Mouse (Mus musculus) c-Kit-negative CD71-positive TER-119-positive erythroid progenitor cells, embryonic 14.5 days (primary cell): ENCODE results near the gene Pilrb2.

Experiments used
- DNase-seq: peaks from one replicate; pipeline ENCODE4 v3.0.0-alpha.2; 2013; ENCODE audit warnings: low read depth, low spot score

Gene Pilrb2

DNA sequence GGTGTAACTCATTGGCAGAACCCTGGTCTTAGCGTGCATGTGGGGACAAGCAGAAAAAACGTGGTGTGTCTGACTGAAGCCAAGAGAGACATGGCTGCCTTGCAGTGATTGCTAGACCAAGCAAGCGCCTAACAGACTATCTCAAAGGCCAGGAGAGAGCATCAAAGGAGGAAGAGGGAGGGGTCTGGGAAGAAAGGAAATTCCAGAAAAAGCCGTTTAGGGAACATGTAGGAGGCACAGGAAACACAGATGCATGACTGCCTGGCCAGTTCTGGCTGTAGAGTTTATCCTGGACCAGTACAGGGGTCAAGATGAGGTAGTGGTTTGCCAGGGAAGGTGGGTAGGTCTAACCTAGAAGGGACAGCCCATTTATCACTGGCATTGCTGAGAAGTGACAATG is 38.1 kb downstream of the Pilrb2 start:
- DNase-seq, result no peak

DNA sequence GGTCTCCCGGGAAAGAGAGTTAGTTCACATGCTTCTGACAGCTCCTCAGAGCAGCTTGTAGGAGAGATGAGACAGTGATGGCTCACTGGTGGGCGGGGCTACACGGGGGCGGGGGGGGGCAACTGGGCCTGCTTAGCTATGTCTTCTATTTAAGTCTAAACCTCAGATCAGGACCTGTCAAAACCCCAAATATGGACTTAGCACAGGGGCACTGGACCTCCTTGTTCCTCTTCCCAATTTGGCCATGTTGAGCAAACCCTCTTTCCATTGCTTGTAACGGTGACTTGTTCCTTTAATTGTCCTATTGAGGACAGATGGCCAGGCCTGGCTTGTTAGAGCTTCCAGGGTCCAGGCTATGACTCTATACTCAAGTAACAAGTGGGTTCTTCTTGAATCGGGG is 40.1 kb downstream of the Pilrb2 start:
- DNase-seq, result no peak

GRCm38 (mm10) chr5:137831106-137831505 is 40.5 kb downstream of the Pilrb2 start:
- no peak for DNase-seq

DNA sequence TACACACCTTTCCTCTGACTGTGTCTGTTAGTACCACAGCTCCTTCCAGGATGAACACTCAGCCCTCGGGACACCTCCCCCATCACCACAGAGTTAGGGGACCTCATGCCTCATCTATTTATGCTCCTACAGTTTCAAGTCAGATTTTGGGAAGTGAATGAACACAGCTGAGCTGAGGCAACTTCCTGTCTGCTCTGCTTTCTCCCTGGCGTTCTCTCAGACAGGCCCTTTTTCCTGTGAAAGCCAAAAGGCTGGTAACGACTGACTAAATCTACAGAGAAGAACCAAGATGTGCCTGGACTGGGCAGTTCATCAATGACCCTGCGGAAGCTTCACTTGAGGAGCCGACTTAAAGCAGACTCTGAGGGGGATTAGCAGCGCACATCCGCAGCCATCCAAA is 41.4 kb downstream of the Pilrb2 start:
- no peak for DNase-seq

GRCm38 (mm10) chr5:137828694-137829093 is 42.9 kb downstream of the Pilrb2 start:
- DNase-seq, result no peak

- no peak for DNase-seq
Measured at GRCm38 (mm10) chr5:137826421-137826820, 45.2 kb downstream of the Pilrb2 start.

GRCm38 (mm10) chr5:137825971-137826370 is 45.6 kb downstream of the Pilrb2 start:
- no peak for DNase-seq

- DNase-seq, result no peak
Measured at GRCm38 (mm10) chr5:137825030-137825429, 46.6 kb downstream of the Pilrb2 start.

GRCm38 (mm10) chr5:137823455-137824045 is 48.1 kb downstream of the Pilrb2 start:
- DNase-seq, result no peak

DNA sequence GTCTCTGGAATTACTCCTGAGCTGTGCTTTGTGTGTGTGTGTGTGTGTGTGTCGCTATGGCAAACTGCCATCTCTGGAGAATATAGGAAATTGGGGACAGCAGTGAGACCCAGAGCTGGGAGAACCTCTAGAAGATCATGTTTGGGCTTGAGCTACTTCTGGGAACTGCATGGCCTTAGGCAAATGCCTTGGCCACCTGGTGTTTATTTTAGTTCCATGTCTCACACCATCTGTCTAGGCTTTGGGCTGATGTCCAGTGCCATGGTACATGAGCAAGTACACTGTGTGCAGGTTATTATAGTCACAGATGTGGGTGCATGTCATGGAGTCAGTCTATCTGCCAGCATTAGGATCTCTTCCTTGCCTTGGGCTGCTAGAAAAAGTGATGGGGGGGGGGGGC is 49.0 kb downstream of the Pilrb2 start:
- no peak for DNase-seq

DNA sequence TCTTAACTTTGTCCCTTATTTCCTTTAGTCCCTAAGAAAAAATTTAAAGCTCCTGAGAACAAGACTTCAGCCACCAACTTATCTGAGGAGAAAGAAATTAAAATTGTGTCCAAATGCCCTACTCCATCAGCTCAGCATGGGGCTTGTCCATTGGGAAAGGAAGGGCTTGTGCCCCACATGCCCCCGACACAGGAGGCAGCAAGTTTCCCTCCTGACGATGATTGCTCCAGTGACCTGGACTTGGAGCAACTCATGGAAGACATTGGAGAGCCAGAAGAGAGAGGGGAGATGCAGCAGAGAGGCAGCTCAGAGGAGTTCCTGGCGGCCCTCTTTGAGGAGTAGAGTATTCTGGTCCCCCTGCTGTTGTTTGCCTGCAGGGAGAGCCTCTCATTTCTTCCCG is 49.5 kb downstream of the Pilrb2 start:
- no peak for DNase-seq

GRCm38 (mm10) chr5:137817466-137818222 is 54.0 kb downstream of the Pilrb2 start:
- no peak for DNase-seq
